Mouse (Mus musculus) kidney, adult 2 months (tissue): ENCODE measurements around the gene Ube2c.

Experiments used
- CTCF ChIP-seq: fragments of 200-500 bp; conservative IDR thresholded peaks from 2 replicates; pipeline ENCODE4 v1.5.1; 2011; ENCODE audit warnings: low read depth, mild to moderate bottlenecking, control low read depth, low read length, moderate library complexity, mixed read lengths; ENCODE audit not compliant: insufficient read depth, insufficient read length
- POLR2A ChIP-seq: fragments of 200-500 bp; IDR thresholded peaks from one replicate; pipeline ENCODE4 v1.6.1; 2011; ENCODE audit warnings: low read depth, low read length, control low read depth

- TF ChIP-seq POLR2A (no peak), CTCF (no peak)
These were observed 7.1 kb downstream of the Ube2c start for GRCm38 (mm10) chr2:164776801-164777200.
